Mouse (Mus musculus): ENCODE results near the gene Faiml.

Gene Faiml

DNA sequence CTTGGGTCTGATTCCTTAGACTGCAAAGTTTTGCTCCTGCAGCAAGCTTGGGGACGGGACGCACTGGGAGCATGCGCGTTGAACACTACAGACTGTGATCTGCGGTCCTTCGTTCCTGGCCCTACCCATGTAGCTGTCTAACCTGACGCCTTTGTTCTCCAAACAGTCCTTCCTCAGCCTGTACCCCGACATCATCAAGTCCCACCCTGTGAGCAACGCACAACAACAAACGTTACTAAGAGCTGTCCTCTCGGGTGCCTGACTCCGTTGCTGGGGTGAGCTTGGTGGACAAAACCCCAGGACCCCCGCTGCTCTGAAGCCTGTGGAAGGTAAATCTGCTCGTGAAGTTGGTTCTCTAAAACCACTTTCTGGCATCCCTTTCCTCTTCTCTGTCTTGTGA, at the start of gene Faiml:
Gene Faiml, minus strand, starts transcription at position 101 of the 400 bp plus-strand sequence.
- POLR2A ChIA-PET: interaction anchor here in 2 of 4 experiments (0.6 to 1.6 kb wide), 7 partner anchors 9 to 201 kb away, joined by 3 to 8 read pairs (median 4); partner anchors contain the start of gene Gm1123 (in 1 of the 2)

DNA sequence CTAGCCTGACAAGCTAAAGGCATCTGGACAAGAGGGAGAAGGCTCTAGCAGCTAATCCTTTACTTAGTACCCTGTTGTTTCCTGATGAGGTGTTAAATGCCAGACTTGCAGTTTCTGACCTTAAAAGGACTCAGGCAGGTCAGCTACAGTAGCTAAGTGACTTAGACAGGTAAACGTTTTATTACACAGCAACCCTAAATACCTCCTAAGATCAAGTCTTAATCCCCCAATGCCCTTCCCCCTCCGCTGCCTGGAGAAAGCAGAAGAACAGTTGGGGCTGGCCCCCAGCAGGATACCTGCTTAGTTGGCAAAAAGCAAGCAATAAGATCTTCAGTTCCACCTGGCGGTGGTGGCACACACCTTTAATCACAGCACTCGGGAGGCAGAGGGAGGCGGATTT, 21.9 kb upstream of the Faiml start:
- ChIA-PET CTCF (interaction anchor here in 3 of 4 experiments (0.6 to 1.2 kb wide), 5 partner anchors 16 to 1323 kb away, joined by 3 to 7 read pairs (median 6); partner anchors contain the start of gene Cep70 (in 1 of the 3)), POLR2A (interaction anchor here in 1 of 4 experiments (1.1 to 4.0 kb wide), 3 partner anchors 11 to 187 kb away, joined by 3 to 25 read pairs (median 5); partner anchors contain the start of gene Cep70)

More for the DNA sequence above, at the start of gene Faiml:
- CTCF ChIA-PET: interaction anchor here in 3 of 4 experiments (0.6 to 1.1 kb wide), 5 partner anchors 19 to 1800 kb away, joined by 3 to 5 read pairs (median 4); no protein-coding TSS in a partner anchor

DNA sequence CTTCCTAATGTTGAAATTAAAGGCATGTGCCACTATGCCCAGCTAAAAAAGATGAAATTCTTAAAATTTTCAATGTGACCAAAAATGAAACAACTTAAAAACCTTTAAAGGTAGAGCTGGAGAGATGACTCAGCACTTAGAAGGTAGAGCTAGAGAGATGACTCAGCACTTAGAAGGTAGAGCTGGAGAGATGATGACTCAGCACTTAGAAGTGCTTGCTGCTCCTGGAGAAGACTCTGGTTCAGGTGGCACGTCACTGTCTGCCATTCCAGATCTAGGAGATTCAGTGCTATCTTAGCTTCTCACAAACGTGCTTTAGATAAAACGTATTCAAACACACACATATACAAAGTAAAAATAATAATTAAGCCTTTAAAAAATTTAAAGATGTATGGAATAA, 19.8 kb upstream of the Faiml start:
- ChIA-PET POLR2A (interaction anchor here in 3 of 4 experiments (0.6 to 4.0 kb wide), 14 partner anchors 8 to 318 kb away, joined by 3 to 25 read pairs (median 4); partner anchors contain the start of genes Cep70 (in 3 of the 3), Dbr1 (in 1 of the 3) and Faiml (in 1 of the 3)), CTCF (interaction anchor here in 1 of 4 experiments (0.7 kb wide), 1 partner anchor 178 kb away, joined by 3 read pairs; no protein-coding TSS in a partner anchor)

DNA sequence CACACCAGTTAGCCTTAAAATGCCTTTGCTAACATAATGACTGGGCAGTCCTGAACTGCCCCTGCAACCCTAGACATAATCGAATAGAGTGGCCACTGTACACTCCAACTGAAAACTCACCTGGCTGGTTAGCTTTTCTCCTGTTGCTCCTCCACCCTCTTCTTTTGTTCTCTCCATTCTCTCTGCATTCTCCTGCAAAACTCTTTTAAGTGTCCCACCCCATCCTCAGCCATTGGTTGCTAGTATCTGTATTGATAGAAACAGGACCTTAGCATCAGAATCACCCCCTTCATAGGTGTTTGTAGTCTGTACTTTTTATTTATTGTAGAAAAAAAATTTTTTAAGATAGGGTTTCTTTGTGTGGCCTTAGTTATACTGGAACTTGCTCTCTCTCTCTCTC, 19.2 kb upstream of the Faiml start:
- CTCF ChIA-PET: interaction anchor here in 2 of 4 experiments (0.5 to 0.6 kb wide), 2 partner anchors 200 to 277 kb away, joined by 3 to 4 read pairs; no protein-coding TSS in a partner anchor
- POLR2A ChIA-PET: interaction anchor here in 3 of 4 experiments (0.9 to 4.0 kb wide), 9 partner anchors 8 to 270 kb away, joined by 3 to 25 read pairs (median 6); partner anchors contain the start of gene Cep70 (in 3 of the 3)

DNA sequence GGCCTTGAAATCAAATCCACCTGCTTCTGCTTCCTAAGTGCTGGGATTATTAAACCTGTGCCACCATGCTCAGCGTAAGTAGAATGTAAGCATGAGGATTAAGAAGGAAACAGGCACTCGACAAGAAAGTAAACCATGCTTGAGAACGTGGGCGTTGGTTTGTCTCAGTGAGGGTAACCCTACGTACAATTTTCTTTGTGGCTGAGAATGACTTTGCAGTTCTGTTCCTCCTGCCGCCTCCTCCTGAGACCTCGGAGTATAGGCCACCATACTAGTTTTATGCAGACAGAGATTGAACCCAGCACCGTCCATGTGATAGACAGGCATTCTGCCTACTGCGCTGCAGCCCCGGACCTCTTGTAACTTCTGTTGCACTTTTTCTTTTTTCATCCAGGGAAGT, 16.8 kb upstream of the Faiml start:
- ChIA-PET POLR2A (interaction anchor here in 2 of 4 experiments (1.4 to 2.8 kb wide), 2 partner anchors 10 to 190 kb away, joined by 3 to 14 read pairs; partner anchors contain the start of gene Cep70 (in 1 of the 2)), CTCF (no interaction called here)

DNA sequence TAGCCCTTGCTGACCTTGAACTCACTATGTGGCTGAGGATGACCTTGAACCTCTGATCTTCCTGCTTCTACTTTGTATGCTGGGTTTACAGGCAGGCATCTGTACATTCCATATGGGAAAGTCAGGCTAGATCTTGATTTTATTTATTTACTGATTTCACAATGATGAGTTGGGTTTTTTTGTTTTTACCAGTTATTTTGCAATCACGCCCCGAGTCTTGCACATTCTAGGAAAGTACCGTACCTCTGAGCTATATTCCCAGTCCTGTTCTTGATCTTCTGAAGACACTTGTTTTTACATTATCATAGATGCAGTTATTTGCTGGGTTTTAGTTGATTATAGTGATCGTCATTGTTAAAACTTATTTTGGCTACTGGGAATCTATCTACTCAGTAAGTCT, 11.9 kb upstream of the Faiml start:
- ChIA-PET POLR2A (interaction anchor here in 2 of 4 experiments (0.8 to 3.6 kb wide), 4 partner anchors 8 to 263 kb away, joined by 3 to 25 read pairs (median 4); partner anchors contain the start of gene Faim (in 1 of the 2)), CTCF (interaction anchor here in 2 of 4 experiments (0.7 to 0.9 kb wide), 2 partner anchors 185 to 319 kb away, joined by 3 read pairs; partner anchors contain the start of gene Armc8 (in 1 of the 2))

DNA sequence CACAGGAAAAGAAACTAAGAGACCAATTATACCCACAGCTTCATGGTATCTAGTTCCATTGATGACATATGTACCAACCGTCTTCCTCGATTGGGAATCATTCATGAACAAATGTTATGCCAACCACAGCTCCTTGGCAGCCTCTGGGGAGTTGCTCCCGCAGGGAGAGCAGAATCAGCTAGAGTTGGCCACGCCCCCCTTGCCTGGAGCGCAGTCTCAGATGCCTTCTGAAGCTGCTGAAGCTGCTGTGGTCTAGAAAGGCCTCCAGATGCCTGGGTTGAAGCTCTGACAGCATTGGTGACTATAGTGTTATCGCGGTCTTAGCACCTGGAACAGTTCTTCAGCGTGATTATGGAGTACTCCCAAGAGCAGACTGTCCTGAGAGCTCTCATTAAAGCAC, 11.3 kb upstream of the Faiml start:
- CTCF ChIA-PET: interaction anchor here in 3 of 4 experiments (0.6 to 0.9 kb wide), 3 partner anchors 128 to 320 kb away, joined by 3 read pairs; partner anchors contain the start of gene Armc8 (in 1 of the 3)

DNA sequence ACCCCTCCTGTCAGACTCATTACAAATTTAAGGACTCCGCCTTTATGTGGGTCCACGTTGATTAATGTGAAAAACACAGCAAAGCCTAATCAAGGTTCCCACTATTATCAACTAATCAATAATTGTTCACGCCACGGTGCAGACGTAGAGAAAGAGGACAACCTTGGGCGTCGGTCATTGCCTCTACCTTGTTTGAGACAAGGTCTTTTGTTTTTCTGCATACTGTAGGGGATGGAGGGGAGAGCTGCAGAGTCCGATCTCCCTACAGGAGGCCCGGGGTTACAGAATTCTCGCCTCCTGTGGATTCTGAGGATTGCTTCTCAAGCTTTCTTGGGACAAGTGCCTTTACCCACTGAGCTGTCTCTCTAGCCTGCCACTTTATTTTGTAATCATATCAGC, 6.9 kb upstream of the Faiml start:
- ChIA-PET CTCF (interaction anchor here in 3 of 4 experiments (0.7 to 2.4 kb wide), 13 partner anchors 9 to 343 kb away, joined by 3 to 19 read pairs (median 5); partner anchors contain the start of gene Pik3cb (in 1 of the 3)), POLR2A (interaction anchor here in 3 of 4 experiments (0.7 to 2.9 kb wide), 56 partner anchors 8 to 332 kb away, joined by 3 to 25 read pairs (median 5); partner anchors contain the start of genes Esyt3 (in 2 of the 3), Faim (in 2 of the 3), Dbr1 (in 1 of the 3) and Mras (in 1 of the 3))

More for the DNA sequence above, 11.3 kb upstream of the Faiml start:
- POLR2A ChIA-PET: interaction anchor here in 3 of 4 experiments (0.6 to 3.6 kb wide), 6 partner anchors 9 to 262 kb away, joined by 3 to 25 read pairs (median 3); partner anchors contain the start of gene Faim (in 1 of the 3)

DNA sequence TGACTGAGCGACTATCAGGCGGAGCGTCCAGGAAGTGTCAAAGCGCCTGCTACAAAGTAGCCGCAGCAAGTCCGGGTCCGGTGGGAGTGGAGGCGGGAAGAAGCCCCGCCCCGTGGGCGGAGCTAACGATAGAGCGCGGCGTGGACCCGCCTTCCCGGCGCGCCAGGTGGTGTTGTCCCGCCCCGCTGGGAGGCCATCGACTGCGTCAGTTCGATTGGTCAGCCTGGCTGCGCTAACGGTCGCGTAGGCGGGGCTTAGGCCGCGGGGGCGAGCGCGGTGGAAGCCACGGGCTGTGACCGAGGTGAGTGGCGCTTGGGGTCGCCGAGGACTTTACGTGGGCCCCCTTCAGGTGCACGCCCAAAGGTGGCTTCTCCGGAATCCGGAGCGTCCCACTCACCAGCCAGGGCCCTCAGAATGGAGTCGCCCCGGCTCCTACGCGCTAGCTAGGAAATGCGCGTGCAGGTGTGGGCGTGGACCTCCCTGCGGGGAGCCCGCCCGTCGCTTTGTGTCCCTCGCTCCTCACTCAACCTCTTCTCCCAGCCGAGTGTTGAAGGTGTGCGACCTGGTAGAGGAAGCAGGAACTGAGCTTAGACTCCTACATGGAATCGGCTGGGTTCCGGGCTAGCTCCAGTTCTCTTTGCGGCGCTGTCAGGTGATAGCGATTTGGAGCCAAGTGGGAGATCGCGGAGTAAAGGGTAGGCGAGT, 6.3 kb upstream of the Faiml start, which contains the start of gene Cep70:
Gene Cep70, plus strand, starts transcription at position 178 of the 705 bp plus-strand sequence.
- CTCF ChIA-PET: interaction anchor here in 3 of 4 experiments (0.5 to 2.7 kb wide), 33 partner anchors 9 to 344 kb away, joined by 3 to 19 read pairs (median 4); partner anchors contain the start of genes Esyt3 (in 1 of the 3), Nme9 (in 1 of the 3) and Pik3cb (in 1 of the 3)

DNA sequence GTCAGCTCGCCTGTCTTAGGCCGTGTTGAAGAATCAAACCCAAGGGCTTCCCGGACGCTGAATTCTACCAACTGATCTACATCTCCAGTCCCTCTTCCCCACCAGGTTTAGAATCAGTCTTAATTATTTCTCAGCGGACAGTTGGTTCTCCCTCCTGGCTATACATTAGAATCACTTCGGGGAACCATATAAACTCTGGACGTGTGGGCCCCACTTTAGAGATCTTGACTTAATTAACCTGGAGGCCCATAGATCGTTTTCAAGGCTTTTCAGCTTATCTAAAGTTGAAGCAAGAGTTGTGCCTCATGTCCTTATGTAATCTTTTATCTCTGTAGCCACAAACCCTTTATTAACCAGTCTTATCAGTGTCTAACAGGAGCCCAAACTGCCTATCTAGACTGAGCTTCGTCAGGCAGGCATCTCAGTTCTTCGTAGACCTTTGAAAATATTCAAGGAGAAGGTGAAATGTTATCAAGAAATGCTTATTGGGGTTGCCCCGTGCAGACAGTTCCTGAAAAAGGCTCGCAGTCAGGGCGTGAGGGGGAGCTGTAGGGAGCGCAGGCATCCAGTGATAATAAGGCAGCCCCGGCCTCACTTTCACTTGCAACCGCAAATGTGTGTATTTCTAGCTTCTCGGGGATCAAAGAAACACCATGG, 5.6 kb upstream of the Faiml start:
- ChIA-PET POLR2A (interaction anchor here in 3 of 4 experiments (0.6 to 2.9 kb wide), 63 partner anchors 9 to 333 kb away, joined by 3 to 25 read pairs (median 5); partner anchors contain the start of genes Esyt3 (in 2 of the 3), Pik3cb (in 2 of the 3), Armc8 (in 1 of the 3) and Dbr1 (in 1 of the 3)), CTCF (interaction anchor here (0.6 to 2.7 kb wide), 30 partner anchors 10 to 345 kb away, joined by 3 to 19 read pairs (median 4); partner anchors contain the start of genes Nme9 (in 1 of the 4) and Pik3cb (in 1 of the 4))

More for the DNA sequence above, 6.3 kb upstream of the Faiml start, which contains the start of gene Cep70:
- POLR2A ChIA-PET: interaction anchor here in 3 of 4 experiments (0.6 to 2.9 kb wide), 78 partner anchors 9 to 333 kb away, joined by 3 to 25 read pairs (median 4); partner anchors contain the start of genes Esyt3 (in 2 of the 3), Faim (in 2 of the 3), Pik3cb (in 2 of the 3) and Armc8 (in 1 of the 3)

DNA sequence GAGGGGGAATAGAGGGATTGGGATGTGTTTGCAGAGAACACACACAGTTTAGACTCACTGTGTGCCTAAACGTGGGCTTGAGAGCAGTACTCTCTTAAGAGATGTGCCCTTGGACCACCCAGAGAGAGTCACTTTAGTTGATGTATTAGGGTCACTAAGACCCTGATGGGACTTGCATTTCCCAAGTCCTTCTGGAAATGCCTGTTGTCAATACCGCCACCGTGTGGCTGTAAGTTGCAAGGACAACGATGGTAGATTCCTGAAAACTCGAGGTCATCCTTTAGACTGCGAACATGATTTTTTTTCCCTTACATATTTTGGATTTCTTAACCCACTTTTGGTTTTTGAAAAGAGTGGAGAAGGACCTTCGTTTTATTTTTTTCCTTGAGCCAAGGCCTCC, 5.0 kb upstream of the Faiml start:
- CTCF ChIA-PET: interaction anchor here in 3 of 4 experiments (0.6 to 2.7 kb wide), 10 partner anchors 9 to 262 kb away, joined by 3 to 16 read pairs (median 4); no protein-coding TSS in a partner anchor
- POLR2A ChIA-PET: interaction anchor here in 3 of 4 experiments (0.6 to 2.9 kb wide), 10 partner anchors 14 to 216 kb away, joined by 3 to 25 read pairs (median 5); partner anchors contain the start of gene Pik3cb (in 1 of the 3)

DNA sequence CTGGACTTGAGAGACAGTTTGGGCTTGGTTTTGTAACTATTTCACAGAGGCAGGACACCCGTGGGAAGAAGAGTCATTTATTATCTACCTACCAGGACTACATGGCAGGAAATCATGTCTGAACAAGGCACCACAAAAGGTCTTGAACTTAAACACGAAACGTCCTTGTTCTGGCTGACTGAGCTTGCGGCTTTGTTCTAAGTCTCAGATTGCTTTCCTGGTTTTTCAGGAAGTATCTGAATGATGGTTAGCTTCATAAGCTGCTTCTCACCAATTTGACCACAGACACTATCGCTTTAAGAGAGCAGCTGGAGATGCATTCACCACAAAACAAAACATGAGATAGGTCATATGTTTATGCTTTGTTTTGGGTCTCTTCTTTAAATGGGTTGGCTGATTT, 3.5 kb upstream of the Faiml start:
- CTCF ChIA-PET: interaction anchor here in 2 of 4 experiments (0.6 to 2.7 kb wide), 3 partner anchors 40 to 176 kb away, joined by 3 to 10 read pairs (median 4); no protein-coding TSS in a partner anchor
- POLR2A ChIA-PET: no interaction called here

DNA sequence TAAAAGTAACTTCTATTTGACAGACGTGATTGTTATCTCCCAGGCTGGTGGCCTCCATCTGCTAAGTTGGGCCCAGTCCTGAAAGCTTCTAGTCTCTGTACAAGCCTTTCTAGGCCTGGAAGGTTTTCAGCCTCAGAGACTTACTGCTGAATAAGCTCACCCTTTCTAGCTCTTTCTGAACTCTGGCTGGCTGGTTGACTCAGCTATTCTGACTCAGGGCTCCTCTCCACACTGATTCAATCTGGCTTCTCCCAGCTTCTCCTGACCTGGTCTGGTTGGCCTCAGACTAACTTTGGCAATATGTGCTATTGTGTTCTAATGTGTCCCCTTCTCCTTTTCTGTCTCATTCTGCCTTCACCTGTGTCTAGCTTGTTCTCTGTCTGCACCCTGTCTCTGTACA, 2.2 kb upstream of the Faiml start:
- ChIA-PET CTCF (interaction anchor here in 3 of 4 experiments (0.6 to 1.7 kb wide), 5 partner anchors 10 to 348 kb away, joined by 3 to 4 read pairs (median 4); no protein-coding TSS in a partner anchor), POLR2A (interaction anchor here in 2 of 4 experiments (0.6 to 1.8 kb wide), 6 partner anchors 9 to 401 kb away, joined by 3 to 6 read pairs (median 3); no protein-coding TSS in a partner anchor)

DNA sequence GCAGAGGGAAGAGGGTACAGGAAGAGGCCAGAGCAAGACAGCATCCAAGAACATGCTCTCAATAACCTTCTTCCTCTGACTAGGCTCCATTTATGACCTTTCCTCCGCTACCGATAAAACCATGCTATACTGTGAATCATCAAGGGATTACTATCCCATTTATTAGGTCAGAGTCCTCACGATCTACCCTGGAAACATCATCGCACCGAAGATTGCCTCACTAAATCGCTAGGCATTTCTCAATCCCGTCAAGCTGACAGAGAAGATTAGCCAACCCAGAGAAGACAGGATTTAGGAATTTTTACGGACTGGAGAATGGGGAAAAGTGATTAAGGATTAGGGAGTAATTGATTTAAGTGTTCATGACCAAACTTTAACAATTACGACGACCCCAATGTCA, 1.2 kb upstream of the Faiml start:
- POLR2A ChIA-PET: interaction anchor here in 1 of 4 experiments (1.0 to 1.8 kb wide), 2 partner anchors 9 to 10 kb away, joined by 3 to 6 read pairs; no protein-coding TSS in a partner anchor
- CTCF ChIA-PET: interaction anchor here in 1 of 4 experiments (1.4 to 1.5 kb wide), 2 partner anchors 9 to 349 kb away, joined by 3 to 4 read pairs; no protein-coding TSS in a partner anchor

DNA sequence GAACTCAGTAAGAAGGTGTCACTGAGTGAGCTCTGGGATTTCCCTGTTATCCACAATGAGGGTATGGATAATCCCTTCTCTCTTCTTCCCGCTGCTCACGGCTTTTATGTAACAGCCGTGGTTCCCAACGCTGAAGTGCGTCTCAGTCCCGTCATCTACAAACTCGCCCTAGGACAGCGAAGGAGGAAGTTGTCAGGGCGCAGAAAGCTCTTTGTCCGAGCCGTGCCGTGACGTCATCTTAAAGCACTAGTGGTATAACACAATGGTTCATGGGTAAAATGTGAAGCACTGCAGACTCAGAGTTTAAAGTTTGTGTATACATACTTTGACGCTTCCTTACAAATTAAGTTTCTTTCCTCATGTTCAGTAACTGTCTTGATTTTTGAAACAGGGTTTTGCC, 7.6 kb downstream of the Faiml start:
- POLR2A ChIA-PET: interaction anchor here in 2 of 4 experiments (0.7 to 1.6 kb wide), 6 partner anchors 10 to 1532 kb away, joined by 3 to 6 read pairs (median 3); partner anchors contain the start of gene Cep70 (in 2 of the 2)
- CTCF ChIA-PET: interaction anchor here in 2 of 4 experiments (0.6 to 1.4 kb wide), 4 partner anchors 9 to 216 kb away, joined by 3 to 9 read pairs (median 4); no protein-coding TSS in a partner anchor

DNA sequence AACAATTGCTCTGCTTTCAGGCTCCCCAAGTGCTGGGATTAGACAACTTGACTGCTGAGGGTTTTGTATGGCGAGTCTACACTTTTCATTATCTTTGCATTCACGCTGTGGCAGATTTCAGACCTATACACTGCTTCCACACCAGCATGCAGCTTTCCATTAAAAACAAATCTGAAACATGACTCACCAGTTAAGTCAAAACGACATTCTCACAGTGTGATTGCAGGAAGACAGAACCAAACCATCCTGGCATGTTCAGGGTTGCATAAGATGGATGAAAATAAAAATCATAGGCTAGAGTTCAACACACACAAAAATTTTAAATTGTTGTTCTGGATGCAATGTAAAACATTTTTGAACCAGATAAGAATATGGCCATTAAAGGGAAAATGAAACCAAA, 12.5 kb downstream of the Faiml start:
- ChIA-PET POLR2A (interaction anchor here in 3 of 4 experiments (0.5 to 1.6 kb wide), 4 partner anchors 11 to 658 kb away, joined by 3 to 4 read pairs (median 3); no protein-coding TSS in a partner anchor), CTCF (interaction anchor here in 2 of 4 experiments (0.7 kb wide), 2 partner anchors 15 to 1280 kb away, joined by 3 to 7 read pairs; no protein-coding TSS in a partner anchor)
